Mouse (Mus musculus) brain, adult 2 months (tissue): ENCODE results near the gene 1700028J19Rik.

ENCODE experiments used
- DNase-seq: peaks from one replicate; pipeline ENCODE4 v3.0.0; 2011; ENCODE audit warnings: low read depth, low spot score

Gene 1700028J19Rik

GRCm38 (mm10) chr7:44246055-44246983 lies at the start of gene 1700028J19Rik, which contains the start of gene 2410002F23Rik:
1700028J19Rik (minus strand) TSS chr7:44246695.
2410002F23Rik (plus strand) TSS chr7:44246722.
- DNase-seq, result peak; percentile 94

GRCm38 (mm10) chr7:44291418-44291817 lies 44.9 kb upstream of the 1700028J19Rik start:
- no peak for DNase-seq

- no peak for DNase-seq
Observed at GRCm38 (mm10) chr7:44290986-44291385, 44.5 kb upstream of the 1700028J19Rik start.

GRCm38 (mm10) chr7:44287760-44288159 lies 41.3 kb upstream of the 1700028J19Rik start:
- DNase-seq, result no peak

GRCm38 (mm10) chr7:44281586-44281985 lies 35.1 kb upstream of the 1700028J19Rik start:
- DNase-seq, result peak; percentile 69

- DNase-seq, result peak; percentile 39
Observed at GRCm38 (mm10) chr7:44280959-44281358, 34.5 kb upstream of the 1700028J19Rik start.

GRCm38 (mm10) chr7:44277250-44277622 lies 30.7 kb upstream of the 1700028J19Rik start:
- DNase-seq, result peak; percentile 88

- DNase-seq, result no peak
Observed at GRCm38 (mm10) chr7:44276461-44277249, 30.2 kb upstream of the 1700028J19Rik start.

- no peak for DNase-seq
Observed at GRCm38 (mm10) chr7:44275546-44275945, 29.1 kb upstream of the 1700028J19Rik start.

- no peak for DNase-seq
Observed at GRCm38 (mm10) chr7:44274096-44274495, 27.6 kb upstream of the 1700028J19Rik start.

- no peak for DNase-seq
Observed at GRCm38 (mm10) chr7:44273446-44273845, 27.0 kb upstream of the 1700028J19Rik start.

GRCm38 (mm10) chr7:44272546-44272945 lies 26.1 kb upstream of the 1700028J19Rik start:
- DNase-seq, result no peak

- DNase-seq, result peak; percentile 72
Observed at GRCm38 (mm10) chr7:44271309-44271708, 24.8 kb upstream of the 1700028J19Rik start.

GRCm38 (mm10) chr7:44269397-44269796 lies 22.9 kb upstream of the 1700028J19Rik start:
- no peak for DNase-seq

GRCm38 (mm10) chr7:44268117-44268516 lies 21.6 kb upstream of the 1700028J19Rik start:
- no peak for DNase-seq

- peak; percentile 98 for DNase-seq
Observed at GRCm38 (mm10) chr7:44262791-44263643, 16.5 kb upstream of the 1700028J19Rik start.

- DNase-seq, result no peak
Observed at GRCm38 (mm10) chr7:44261147-44261546, 14.7 kb upstream of the 1700028J19Rik start, which contains the start of gene Gm15517. Gm15517 (plus strand) TSS chr7:44261447.

GRCm38 (mm10) chr7:44260410-44260809 lies 13.9 kb upstream of the 1700028J19Rik start:
- no peak for DNase-seq

- DNase-seq, result no peak
Observed at GRCm38 (mm10) chr7:44257278-44257677, 10.8 kb upstream of the 1700028J19Rik start, which contains the start of gene Acp4. Acp4 (minus strand) TSS chr7:44257378.

- no peak for DNase-seq
Observed at GRCm38 (mm10) chr7:44254930-44255329, 8.4 kb upstream of the 1700028J19Rik start.

- DNase-seq, result no peak
Observed at GRCm38 (mm10) chr7:44253023-44253616, 6.6 kb upstream of the 1700028J19Rik start.
